Comparison of ENCODE assay signal across 14 mouse cellular contexts in genomic region chr9:35338858-35339257, GRCm38 (mm10).
DNase-seq lines count a peak whose midpoint lies in the region; ATAC-seq and TF ChIP-seq lines count a peak whose summit lies in the region.
"Had no signal": no experiment of that assay in that cellular context is flagged by ENCODE, and none has a peak within 500 bp of the region (broad histone marks: within the 10 kb centered on the region; RNA-seq: fewer than 3 reads in every experiment).

No protein-coding gene starts in this region.

- H3K4me2 ChIP-seq in heart, embryonic 15.5 days: no peak overlapping the region
- no peak overlapping the region for H3K4me2 ChIP-seq in embryonic facial prominence, embryonic 13.5 days
- H3K4me2 ChIP-seq in limb, embryonic 14.5 days (replicated peaks; ENCODE audit: low read depth, low read length, severe bottlenecking): no peak overlapping the region; the same call in 1 of the 2 replicates
- H3K4me2 ChIP-seq: hindbrain, embryonic 15.5 days; liver, embryonic 12.5 days; midbrain, embryonic 15.5 days had no signal

- ATAC-seq in heart, embryonic 15.5 days (replicated peaks; ENCODE audit: insufficient number of reproducible peaks, insufficient read depth, low FRiP score, low read depth): no peak
- ATAC-seq in embryonic facial prominence, embryonic 13.5 days (ENCODE audit: insufficient number of reproducible peaks, insufficient read depth, low FRiP score, low TSS enrichment, low read depth): no peak
- ATAC-seq in limb, embryonic 14.5 days (ENCODE audit: low FRiP score, low read depth): no peak
- ATAC-seq: liver, embryonic 12.5 days; midbrain, embryonic 15.5 days had no signal

- H3K27ac ChIP-seq in heart, embryonic 15.5 days: peak overlapping the region; percentile 40
- no peak overlapping the region for H3K27ac ChIP-seq in embryonic facial prominence, embryonic 10.5 days (replicated peaks)
- peak overlapping the region; percentile 88 for H3K27ac ChIP-seq in embryonic facial prominence, embryonic 13.5 days
- H3K27ac ChIP-seq in limb, embryonic 14.5 days (replicated peaks; ENCODE audit: low read depth, low read length): peak overlapping the region; percentile 89
- H3K27ac ChIP-seq: hindbrain, embryonic 15.5 days; liver, embryonic 12.5 days; midbrain, embryonic 15.5 days had no signal

- no peaks in the 10 kb centered on the region for H3K9me3 ChIP-seq in heart, embryonic 15.5 days (replicated peaks)
- no peaks in the 10 kb centered on the region for H3K9me3 ChIP-seq in embryonic facial prominence, embryonic 10.5 days
- no peaks in the 10 kb centered on the region for H3K9me3 ChIP-seq in embryonic facial prominence, embryonic 13.5 days
- H3K9me3 ChIP-seq in limb, embryonic 14.5 days (ENCODE audit: control insufficient read depth, low read length): no peaks in the 10 kb centered on the region
- H3K9me3 ChIP-seq: hindbrain, embryonic 15.5 days; liver, embryonic 12.5 days; midbrain, embryonic 15.5 days had no signal

- H3K4me1 ChIP-seq in heart, embryonic 15.5 days (replicated peaks): peaks cover 85% of the 10 kb centered on the region
- peaks cover 86% of the 10 kb centered on the region for H3K4me1 ChIP-seq in embryonic facial prominence, embryonic 10.5 days
- peaks cover 89% of the 10 kb centered on the region for H3K4me1 ChIP-seq in embryonic facial prominence, embryonic 13.5 days
- H3K4me1 ChIP-seq in limb, embryonic 14.5 days (ENCODE audit: control insufficient read depth, insufficient read depth, low read length): peaks cover 93% of the 10 kb centered on the region
- H3K4me1 ChIP-seq: liver, embryonic 12.5 days had no signal

- 67% methylated on average over 5 of the region's 5 CpGs for WGBS in heart, embryonic 15.5 days
- whole genome bisulfite sequencing in embryonic facial prominence, embryonic 10.5 days: 76% methylated on average over 5 of the region's 5 CpGs
- WGBS in embryonic facial prominence, embryonic 13.5 days: 68% methylated on average over 5 of the region's 5 CpGs
- 51% methylated on average over 5 of the region's 5 CpGs for WGBS in limb, embryonic 14.5 days

- no peak overlapping the region for H3K9ac ChIP-seq in heart, embryonic 15.5 days
- no peak overlapping the region for H3K9ac ChIP-seq in embryonic facial prominence, embryonic 13.5 days
- no peak overlapping the region for H3K9ac ChIP-seq in limb, embryonic 14.5 days (ENCODE audit: low read depth, low read length, severe bottlenecking)
- H3K9ac ChIP-seq: hindbrain, embryonic 15.5 days; liver, embryonic 12.5 days; midbrain, embryonic 15.5 days had no signal

- no peaks in the 10 kb centered on the region for H3K27me3 ChIP-seq in heart, embryonic 15.5 days
- peaks cover 60% of the 10 kb centered on the region for H3K27me3 ChIP-seq in embryonic facial prominence, embryonic 10.5 days (replicated peaks; ENCODE audit: low read depth, poor library complexity, severe bottlenecking)
- H3K27me3 ChIP-seq in embryonic facial prominence, embryonic 13.5 days: no peaks in the 10 kb centered on the region
- H3K27me3 ChIP-seq in limb, embryonic 14.5 days (ENCODE audit: control insufficient read depth, insufficient read depth, low read length): no peaks in the 10 kb centered on the region
- H3K27me3 ChIP-seq: liver, embryonic 12.5 days had no signal

- DNase-seq in heart, postnatal 4 days: no peak
- DNase-seq in embryonic facial prominence, embryonic 10.5 days (ENCODE audit: low spot score): peak; percentile 21
- DNase-seq in limb, embryonic 14.5 days (ENCODE audit: low spot score): peak; percentile 59
- no peak for DNase-seq in adrenal gland, postnatal 4 days (ENCODE audit: low spot score in 2 of 2)
- no peak for DNase-seq in spleen, postnatal 4 days (ENCODE audit: low spot score in 2 of 2)
- DNase-seq: cerebellum, adult 9-11 months; kidney, adult 11 months; kidney, postnatal 10 days; right cerebral cortex, adult 18-20 months had no signal

- TF ChIP-seq POLR2A in limb, embryonic 14.5 days (IDR thresholded peaks at IDR 0.05; ENCODE audit: borderline replicate concordance, extremely low read depth, insufficient read depth, insufficient read length): no peak

- no peaks in the 10 kb centered on the region for H3K36me3 ChIP-seq in heart, embryonic 15.5 days
- H3K36me3 ChIP-seq in embryonic facial prominence, embryonic 10.5 days (replicated peaks): no peaks in the 10 kb centered on the region
- no peaks in the 10 kb centered on the region for H3K36me3 ChIP-seq in embryonic facial prominence, embryonic 13.5 days
- H3K36me3 ChIP-seq in limb, embryonic 14.5 days (ENCODE audit: control insufficient read depth, insufficient read depth, low read length): no peaks in the 10 kb centered on the region
- H3K36me3 ChIP-seq: hindbrain, embryonic 15.5 days; liver, embryonic 12.5 days; midbrain, embryonic 15.5 days had no signal

- H3K4me3 ChIP-seq in heart, embryonic 15.5 days: no peak overlapping the region
- no peak overlapping the region for H3K4me3 ChIP-seq in embryonic facial prominence, embryonic 10.5 days
- no peak overlapping the region for H3K4me3 ChIP-seq in embryonic facial prominence, embryonic 13.5 days
- H3K4me3 ChIP-seq in limb, embryonic 14.5 days (replicated peaks; ENCODE audit: low read length): no peak overlapping the region
- H3K4me3 ChIP-seq: hindbrain, embryonic 15.5 days; liver, embryonic 12.5 days; midbrain, embryonic 15.5 days had no signal

Comparison
In these comparisons a context has a peak if more than half of its experiments do, and no peak if none do; other contexts are left out.
1. DNase-seq: peak in embryonic facial prominence, embryonic 10.5 days (single experiment) and limb, embryonic 14.5 days (single experiment); none in heart, postnatal 4 days (single experiment), adrenal gland, postnatal 4 days (0 of 2) and spleen, postnatal 4 days (0 of 2).